Mouse (Mus musculus) forebrain, embryonic 14.5 days (tissue): ENCODE measurements at regions not wholly inside any gene's neighbourhood (a gene's known extent, or its start where the extent isn't known, plus 50 kb on each side); places are given as distances from the start of the nearest gene placed in this dataset.

ENCODE experiments used
- ATAC-seq: fragments of 200-750 bp; cut with Nextera tagmentation; 2 replicates; pipeline ENCODE4 v1.8.0; 2017; ENCODE audit warnings: mild to moderate bottlenecking, moderate library complexity
- DNase-seq: peaks from one replicate; pipeline ENCODE4 v3.0.0-alpha.2; 2015; ENCODE audit warnings: low spot score
- H3K27ac ChIP-seq: fragments of 300-500 bp; sonication (generic); 2 replicates; pipeline ENCODE4 v1.5.1; 2014; ENCODE audit warnings: low read depth, mild to moderate bottlenecking, control low read depth, low read length, moderate library complexity
- H3K27me3 ChIP-seq: fragments of 300-500 bp; sonication (generic); replicated peaks from 2 replicates; pipeline ENCODE4 v1.6.1; 2014; ENCODE audit warnings: low read length, control low read depth, mixed read lengths; ENCODE audit not compliant: control insufficient read depth, insufficient read depth
- H3K36me3 ChIP-seq: fragments of 300-500 bp; sonication (generic); 2 replicates; pipeline ENCODE4 v1.6.1; 2014; ENCODE audit warnings: low read length, control low read depth; ENCODE audit not compliant: control insufficient read depth, insufficient read depth
- H3K4me1 ChIP-seq: fragments of 300-500 bp; sonication (generic); 2 replicates; pipeline ENCODE4 v1.6.1; 2014; ENCODE audit warnings: antibody characterized with exemption, low read length, control low read depth; ENCODE audit not compliant: control insufficient read depth, insufficient read depth
- H3K4me2 ChIP-seq: fragments of 300-500 bp; sonication (generic); 2 replicates; pipeline ENCODE4 v1.6.1; 2014; ENCODE audit warnings: mild to moderate bottlenecking, control low read depth, low read length
- H3K4me3 ChIP-seq: fragments of 300-500 bp; sonication (generic); 2 replicates; pipeline ENCODE4 v1.5.1; 2014; ENCODE audit warnings: low read depth, low read length, control low read depth
- H3K9ac ChIP-seq: fragments of 300-500 bp; sonication (generic); 2 replicates; pipeline ENCODE4 v1.6.1; 2014; ENCODE audit warnings: mild to moderate bottlenecking, low read length, control low read depth, moderate library complexity
- H3K9me3 ChIP-seq: fragments of 300-500 bp; sonication (generic); replicated peaks from 2 replicates; pipeline ENCODE4 v1.6.1; 2016; ENCODE audit warnings: low read length, control low read depth, mixed read lengths; ENCODE audit not compliant: control insufficient read depth
- whole genome bisulfite sequencing: fragments of 180-500 bp; shearing (Covaris S2); extraction: QIAGEN DNeasy Blood & Tissue Kit; methylation state at CpG from one replicate; pipeline ENCODE4 v1.1.7; 2014; 5-methylcytosine and 5-hydroxymethylcytosine counted together

- 81% methylated on average over 4 of the region's 4 CpGs for WGBS
- 0 out of 2 replicates have a peak, but pooled peaks cover 2% of the 10 kb centered on the region for H3K4me1 ChIP-seq
- no peak overlapping the region for H3K4me2 ChIP-seq
- H3K36me3 ChIP-seq = no peaks in the 10 kb centered on the region
- no peak overlapping the region for H3K4me3 ChIP-seq
- H3K27me3 ChIP-seq = no peaks in the 10 kb centered on the region
- ATAC-seq (no peak), DNase-seq (peak; percentile 4)
- H3K27ac ChIP-seq = no peak overlapping the region
- no peak overlapping the region for H3K9ac ChIP-seq
- H3K9me3 ChIP-seq = no peaks in the 10 kb centered on the region
These were observed 50.0 kb upstream of the Rhoj start for GRCm38 (mm10) chr12:75258101-75258500.
